Mouse (Mus musculus): ENCODE measurements at regions not wholly inside any gene's neighbourhood (a gene's known extent, or its start where the extent isn't known, plus 50 kb on each side); places are given as distances from the start of the nearest gene placed in this dataset.

- DNase-seq (ENCODE audit: extremely low read depth) = no peak
- dilution Hi-C loops (cut with MboI; ENCODE audit: extremely low pct_ligation_motif_present, extremely low pct_unique_long_range_greater_than_20kb, low sequenced_read_pairs) (no loop called here), in situ Hi-C loops (cut with MboI; ENCODE audit: low pct_ligation_motif_present, low pct_unique_long_range_greater_than_20kb, low sequenced_read_pairs) (no loop called here)
- TF ChIP-seq KAT2A (IDR thresholded peaks at IDR 0.05; ENCODE audit: insufficient replicate concordance, low read length) = no peak
- no peak for TF ChIP-seq JUN (IDR thresholded peaks at IDR 0.05; ENCODE audit: insufficient read depth, low read depth, low read length)
- TF ChIP-seq MEF2A (IDR thresholded peaks at IDR 0.05; ENCODE audit: borderline replicate concordance, low read depth, low read length) = no peak
- no peak for TF ChIP-seq TCF12 (IDR thresholded peaks at IDR 0.05; ENCODE audit: low read depth, low read length)
- no peak for TF ChIP-seq NELFE (IDR thresholded peaks at IDR 0.05; ENCODE audit: low read depth, low read length)
- no peak for TF ChIP-seq MAFK (IDR thresholded peaks at IDR 0.05; ENCODE audit: insufficient replicate concordance, low read length)
- TF ChIP-seq UBTF (IDR thresholded peaks at IDR 0.05; ENCODE audit: low read depth, low read length) = no peak
- no peak for TF ChIP-seq POLR2AphosphoS2 (IDR thresholded peaks at IDR 0.05; ENCODE audit: low read depth, low read length)
- no peak for TF ChIP-seq JUND (conservative IDR thresholded peaks at IDR 0.05; ENCODE audit: low read depth, low read length)
- no peak for TF ChIP-seq POLR2A (IDR thresholded peaks at IDR 0.05; ENCODE audit: low read depth, low read length)
- TF ChIP-seq MXI1 (IDR thresholded peaks at IDR 0.05; ENCODE audit: low read depth, low read length) = no peak
- no peak for TF ChIP-seq MAX (IDR thresholded peaks at IDR 0.05; ENCODE audit: low read length)
- TF ChIP-seq E2F4 (IDR thresholded peaks at IDR 0.05; ENCODE audit: insufficient replicate concordance, low read depth, low read length) = no peak
- Histone ChIP-seq H3K4me2 (ENCODE audit: insufficient read depth, low read depth, poor library complexity, severe bottlenecking) (no peak overlapping the region), H3K27ac (ENCODE audit: insufficient read depth, low read depth) (no peak overlapping the region), H3K9ac (ENCODE audit: insufficient read depth, low read depth) (no peak overlapping the region), H3K36me3 (replicated peaks in 1 of 2; ENCODE audit: control insufficient read depth in 1 of 2, insufficient read depth in 1 of 2, low read length in 1 of 2) (no peaks in the 10 kb centered on the region), H3K9me3 (replicated peaks; ENCODE audit: low read length) (no peaks in the 10 kb centered on the region), H3K4me1 (ENCODE audit: control insufficient read depth in 1 of 2, insufficient read depth in 2 of 2) (no peaks in the 10 kb centered on the region), H3K4me3 (replicated peaks in 1 of 3; ENCODE audit: low read depth in 2 of 3, low read length in 2 of 3, poor library complexity in 1 of 3) (no peak overlapping the region), H3K79me2 (replicated peaks; ENCODE audit: control insufficient read depth, extremely low read depth, insufficient read depth, poor library complexity, severe bottlenecking) (no peaks in the 10 kb centered on the region), H3K27me3 (replicated peaks) (no peaks in the 10 kb centered on the region)
Measured at GRCm38 (mm10) chr10:45784150-45784479, 206.5 kb downstream of the Hace1 start.

GRCm38 (mm10) chr10:45784575-45784974, 206.9 kb downstream of the Hace1 start:
- in situ Hi-C loops (cut with MboI; ENCODE audit: low pct_ligation_motif_present, low pct_unique_long_range_greater_than_20kb, low sequenced_read_pairs) (no loop called here), dilution Hi-C loops (cut with MboI; ENCODE audit: extremely low pct_ligation_motif_present, extremely low pct_unique_long_range_greater_than_20kb, low sequenced_read_pairs) (no loop called here)
- H3K9ac ChIP-seq (ENCODE audit: insufficient read depth, low read depth) = no peak overlapping the region
- no peak overlapping the region for H3K27ac ChIP-seq (ENCODE audit: insufficient read depth, low read depth)
- H3K4me3 ChIP-seq (replicated peaks in 1 of 3; ENCODE audit: low read depth in 2 of 3, low read length in 2 of 3, poor library complexity in 1 of 3) = no peak overlapping the region
- no peaks in the 10 kb centered on the region for H3K4me1 ChIP-seq (ENCODE audit: control insufficient read depth in 1 of 2, insufficient read depth in 2 of 2)
- DNase-seq (ENCODE audit: extremely low read depth) = no peak
- no peaks in the 10 kb centered on the region for H3K27me3 ChIP-seq (replicated peaks)
- no peaks in the 10 kb centered on the region for H3K79me2 ChIP-seq (replicated peaks; ENCODE audit: control insufficient read depth, extremely low read depth, insufficient read depth, poor library complexity, severe bottlenecking)
- TF ChIP-seq USF2 (conservative IDR thresholded peaks at IDR 0.05; ENCODE audit: low read depth, low read length) (no peak), RAD21 (IDR thresholded peaks at IDR 0.05; ENCODE audit: low read depth, low read length) (no peak), HCFC1 (IDR thresholded peaks at IDR 0.05; ENCODE audit: low read depth, low read length) (no peak)
- no peaks in the 10 kb centered on the region for H3K9me3 ChIP-seq (replicated peaks; ENCODE audit: low read length)
- no peak overlapping the region for H3K4me2 ChIP-seq (ENCODE audit: insufficient read depth, low read depth, poor library complexity, severe bottlenecking)
- no peaks in the 10 kb centered on the region for H3K36me3 ChIP-seq (replicated peaks in 1 of 2; ENCODE audit: control insufficient read depth in 1 of 2, insufficient read depth in 1 of 2, low read length in 1 of 2)

- Histone ChIP-seq H3K27ac (ENCODE audit: insufficient read depth, low read depth) (no peak overlapping the region), H3K9me3 (replicated peaks; ENCODE audit: low read length) (no peaks in the 10 kb centered on the region), H3K36me3 (replicated peaks in 1 of 2; ENCODE audit: control insufficient read depth in 1 of 2, insufficient read depth in 1 of 2, low read length in 1 of 2) (no peaks in the 10 kb centered on the region), H3K4me3 (replicated peaks in 1 of 3; ENCODE audit: low read depth in 2 of 3, low read length in 2 of 3, poor library complexity in 1 of 3) (no peak overlapping the region), H3K9ac (ENCODE audit: insufficient read depth, low read depth) (no peak overlapping the region), H3K4me2 (ENCODE audit: insufficient read depth, low read depth, poor library complexity, severe bottlenecking) (no peak overlapping the region), H3K27me3 (replicated peaks) (no peaks in the 10 kb centered on the region), H3K79me2 (replicated peaks; ENCODE audit: control insufficient read depth, extremely low read depth, insufficient read depth, poor library complexity, severe bottlenecking) (no peaks in the 10 kb centered on the region), H3K4me1 (ENCODE audit: control insufficient read depth in 1 of 2, insufficient read depth in 2 of 2) (no peaks in the 10 kb centered on the region)
- dilution Hi-C loops (cut with MboI; ENCODE audit: extremely low pct_ligation_motif_present, extremely low pct_unique_long_range_greater_than_20kb, low sequenced_read_pairs) = no loop called here
- in situ Hi-C loops (cut with MboI; ENCODE audit: low pct_ligation_motif_present, low pct_unique_long_range_greater_than_20kb, low sequenced_read_pairs) = no loop called here
- TF ChIP-seq MAFK (IDR thresholded peaks at IDR 0.05; ENCODE audit: insufficient replicate concordance, low read length) = no peak
- TF ChIP-seq HCFC1 (IDR thresholded peaks at IDR 0.05; ENCODE audit: low read depth, low read length) = no peak
- TF ChIP-seq SIN3A (IDR thresholded peaks at IDR 0.05; ENCODE audit: low read length) = no peak
- DNase-seq (ENCODE audit: extremely low read depth) = no peak
Measured at GRCm38 (mm10) chr10:45788356-45788755, 210.7 kb downstream of the Hace1 start.
